Mouse (Mus musculus) heart, embryonic 15.5 days (tissue): Measurements from ENCODE around the gene Rnf6. TPM values are rescaled to one million over a fixed set of nuclear protein-coding genes. Genes with fewer than 3 reads are reported as not detected.
A peak's percentile ranks its signal among the peaks of the same experiment; 100 is the strongest.

ENCODE experiments used
- ATAC-seq: fragments of 200-750 bp; cut with Nextera tagmentation; replicated peaks from 2 replicates; pipeline ENCODE4 v1.8.0; 2017; ENCODE audit warnings: low read depth, moderate TSS enrichment; ENCODE audit not compliant: insufficient number of reproducible peaks, insufficient read depth, low FRiP score
- H3K27ac ChIP-seq: fragments of 300-500 bp; sonication (generic); 2 replicates; pipeline ENCODE4 v1.5.1; 2015; ENCODE audit warnings: mild to moderate bottlenecking, inconsistent platforms
- H3K27me3 ChIP-seq: fragments of 300-500 bp; sonication (generic); 2 replicates; pipeline ENCODE4 v1.6.1; 2015; ENCODE audit warnings: inconsistent platforms
- H3K36me3 ChIP-seq: fragments of 300-500 bp; sonication (generic); 2 replicates; pipeline ENCODE4 v1.6.1; 2015; ENCODE audit warnings: mild to moderate bottlenecking, inconsistent platforms
- H3K4me1 ChIP-seq: fragments of 300-500 bp; sonication (generic); replicated peaks from 2 replicates; pipeline ENCODE4 v1.6.1; 2015; ENCODE audit warnings: inconsistent platforms
- H3K4me2 ChIP-seq: fragments of 300-500 bp; sonication (generic); 2 replicates; pipeline ENCODE4 v1.6.1; 2015; ENCODE audit warnings: inconsistent platforms, mild to moderate bottlenecking, moderate library complexity
- H3K4me3 ChIP-seq: fragments of 300-500 bp; sonication (generic); 2 replicates; pipeline ENCODE4 v1.5.1; 2015; ENCODE audit warnings: mild to moderate bottlenecking, inconsistent platforms
- H3K9ac ChIP-seq: fragments of 300-500 bp; sonication (generic); 2 replicates; pipeline ENCODE4 v1.6.1; 2015; ENCODE audit warnings: mild to moderate bottlenecking, inconsistent platforms
- H3K9me3 ChIP-seq: fragments of 300-500 bp; sonication (generic); replicated peaks from 2 replicates; pipeline ENCODE4 v1.6.1; 2016; ENCODE audit warnings: inconsistent platforms
- WGBS: fragments of 180-500 bp; shearing (Covaris S2); methylation state at CpG from one replicate; pipeline ENCODE4 v1.1.7; 2015; ENCODE audit warnings: mixed read lengths; 5-methylcytosine and 5-hydroxymethylcytosine counted together
- polyA plus RNA-seq: library from polyadenylated mRNA; unstranded; fragments of >200 nt; fragmentation: Nextera tagmentation; extraction: Ambion mirVana; gene quantifications from 2 replicates; pipeline ENCODE4 v1.2.1, GENCODE M21; 2015

Gene Rnf6
- polyA plus RNA-seq, 1 experiment from 2014 or later: 46.0 TPM

DNA sequence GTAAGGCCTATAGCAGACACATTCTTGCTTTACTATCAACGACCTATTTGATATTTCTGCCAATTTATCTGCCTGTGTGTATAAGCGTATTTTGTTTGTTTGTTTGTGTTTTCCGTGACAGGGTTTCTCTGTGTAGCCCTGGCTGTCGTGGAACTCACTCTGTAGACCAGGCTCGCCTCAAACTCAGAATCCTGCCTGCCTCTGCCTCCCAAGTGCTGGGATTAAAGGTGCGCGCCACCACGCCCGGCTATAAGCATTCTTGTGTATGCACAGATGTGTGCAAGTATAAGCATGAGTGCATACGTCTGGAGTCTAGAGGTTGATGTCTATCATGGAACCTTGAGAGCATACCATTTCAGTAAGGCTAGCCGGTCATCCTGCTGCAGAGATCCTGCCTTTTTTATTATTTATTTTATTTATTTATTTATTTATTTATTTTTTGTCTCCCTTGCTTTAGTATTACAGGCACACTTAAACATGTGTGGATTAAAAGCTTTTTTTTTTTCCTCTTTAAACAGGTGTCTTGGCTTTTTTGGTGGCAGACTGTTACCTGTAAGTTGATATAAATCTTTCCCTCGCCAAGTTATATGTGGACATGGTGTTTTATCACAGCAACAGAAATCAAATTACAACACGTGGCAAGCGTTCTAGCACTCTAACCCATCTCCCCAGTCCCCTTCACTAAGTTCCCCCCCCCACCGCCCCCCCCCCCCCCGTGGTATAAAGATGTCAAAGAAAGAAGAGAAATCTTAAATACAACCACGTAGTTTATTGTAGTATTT lies 8.7 kb upstream of the Rnf6 start:
- H3K4me1 ChIP-seq: peaks cover 14% of the 10 kb centered on the region
- peak overlapping the region; percentile 74 for H3K4me2 ChIP-seq
- ATAC-seq: no peak
- no peaks in the 10 kb centered on the region for H3K9me3 ChIP-seq
- H3K27ac ChIP-seq: peak overlapping the region; percentile 96
- no peaks in the 10 kb centered on the region for H3K36me3 ChIP-seq
- peak overlapping the region; percentile 86 for H3K4me3 ChIP-seq
- no peaks in the 10 kb centered on the region for H3K27me3 ChIP-seq
- H3K9ac ChIP-seq: peak overlapping the region; percentile 91
- 54% methylated on average over 17 of the region's 17 CpGs for WGBS

- Histone ChIP-seq H3K4me2 (no peak overlapping the region), H3K27ac (no peak overlapping the region), H3K36me3 (no peaks in the 10 kb centered on the region), H3K4me1 (peaks cover 7% of the 10 kb centered on the region), H3K9me3 (no peaks in the 10 kb centered on the region), H3K9ac (no peak overlapping the region), H3K4me3 (no peak overlapping the region), H3K27me3 (no peaks in the 10 kb centered on the region)
- 81% methylated on average over 8 of the region's 8 CpGs for WGBS
- ATAC-seq: no peak
Measured at GRCm38 (mm10) chr5:146227496-146227895, 6.1 kb upstream of the Rnf6 start.

DNA sequence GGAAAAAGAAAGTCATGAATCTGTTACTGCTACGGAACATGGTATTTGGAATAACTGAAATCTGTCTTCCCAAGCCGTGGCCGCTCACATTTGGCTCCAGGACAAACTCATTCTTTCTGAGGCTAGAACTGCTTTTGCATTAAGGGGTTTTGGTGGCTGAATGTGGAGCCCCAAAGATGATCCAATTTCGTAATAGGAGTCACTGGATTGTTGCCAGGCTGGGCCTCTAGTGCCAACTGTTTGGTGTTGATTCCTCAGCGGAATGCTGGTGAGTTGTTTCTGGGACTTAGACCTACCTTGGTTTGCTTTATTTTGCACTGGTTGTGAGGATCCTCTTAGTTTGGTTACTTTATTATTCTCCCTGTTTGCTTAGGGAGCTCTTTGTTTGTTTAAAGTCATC lies 2.4 kb upstream of the Rnf6 start:
- no peaks in the 10 kb centered on the region for H3K9me3 ChIP-seq
- no peak overlapping the region for H3K9ac ChIP-seq
- H3K4me1 ChIP-seq: peaks cover 12% of the 10 kb centered on the region
- no peaks in the 10 kb centered on the region for H3K27me3 ChIP-seq
- 81% methylated on average over 5 of the region's 5 CpGs for WGBS
- ATAC-seq: no peak
- no peak overlapping the region for H3K27ac ChIP-seq
- no peak overlapping the region for H3K4me2 ChIP-seq
- H3K36me3 ChIP-seq: peaks cover 10% of the 10 kb centered on the region
- no peak overlapping the region for H3K4me3 ChIP-seq

DNA sequence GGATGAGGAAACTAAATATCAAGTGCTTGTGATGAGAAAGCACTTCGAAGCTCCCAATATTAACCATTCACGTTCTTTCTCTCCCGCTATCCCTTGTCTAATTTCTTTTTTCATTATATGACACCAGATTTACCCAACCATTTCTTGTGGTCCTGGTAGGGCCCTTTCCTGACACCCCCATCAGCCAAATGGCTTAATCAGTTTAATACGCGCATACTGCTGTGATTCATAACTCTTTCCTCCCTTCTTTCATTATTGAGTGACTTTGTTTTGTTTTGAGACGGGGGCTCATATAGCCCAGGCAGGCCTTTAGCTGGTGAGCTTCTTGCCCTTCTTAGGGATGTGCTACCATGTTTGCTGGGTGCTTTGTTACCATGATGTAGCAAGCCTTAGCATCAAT lies 367 bp upstream of the Rnf6 start:
- H3K4me1 ChIP-seq: peaks cover 12% of the 10 kb centered on the region
- H3K9me3 ChIP-seq: no peaks in the 10 kb centered on the region
- ATAC-seq: no peak
- peak overlapping the region; percentile 91 for H3K9ac ChIP-seq
- 35% methylated on average over 6 of the region's 6 CpGs for WGBS
- peak overlapping the region; percentile 74 for H3K4me2 ChIP-seq
- peaks cover 24% of the 10 kb centered on the region for H3K36me3 ChIP-seq
- H3K27me3 ChIP-seq: no peaks in the 10 kb centered on the region
- peak overlapping the region; percentile 100 for H3K27ac ChIP-seq
- peak overlapping the region; percentile 85 for H3K4me3 ChIP-seq

DNA sequence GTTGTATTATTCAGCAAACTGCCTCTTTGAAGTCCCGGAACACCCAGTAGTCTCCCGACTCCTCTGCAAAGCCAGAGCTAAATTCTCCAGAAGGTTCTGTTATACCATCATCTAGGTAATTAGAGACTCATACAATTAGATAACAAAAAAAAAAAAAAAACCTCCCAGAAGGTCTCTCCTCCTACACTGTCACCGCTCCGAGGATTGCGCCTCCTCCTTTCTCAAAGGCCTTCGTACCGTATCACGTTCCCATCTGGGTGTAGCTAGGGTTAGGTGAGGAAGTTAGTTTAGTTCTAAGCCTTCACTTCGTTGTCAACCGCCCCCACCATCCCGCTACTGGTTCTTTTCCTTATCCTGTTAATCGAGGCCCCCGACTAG lies 865 bp downstream of the Rnf6 start:
- Histone ChIP-seq H3K9ac (peak overlapping the region; percentile 91), H3K4me3 (peak overlapping the region; percentile 85), H3K4me2 (peak overlapping the region; percentile 74), H3K36me3 (peaks cover 32% of the 10 kb centered on the region), H3K9me3 (no peaks in the 10 kb centered on the region), H3K27ac (peak overlapping the region; percentile 100), H3K4me1 (peaks cover 12% of the 10 kb centered on the region), H3K27me3 (no peaks in the 10 kb centered on the region)
- peak; percentile 24; the same call in 1 of the 2 replicates for ATAC-seq
- WGBS: 5% methylated on average over 13 of the region's 13 CpGs

DNA sequence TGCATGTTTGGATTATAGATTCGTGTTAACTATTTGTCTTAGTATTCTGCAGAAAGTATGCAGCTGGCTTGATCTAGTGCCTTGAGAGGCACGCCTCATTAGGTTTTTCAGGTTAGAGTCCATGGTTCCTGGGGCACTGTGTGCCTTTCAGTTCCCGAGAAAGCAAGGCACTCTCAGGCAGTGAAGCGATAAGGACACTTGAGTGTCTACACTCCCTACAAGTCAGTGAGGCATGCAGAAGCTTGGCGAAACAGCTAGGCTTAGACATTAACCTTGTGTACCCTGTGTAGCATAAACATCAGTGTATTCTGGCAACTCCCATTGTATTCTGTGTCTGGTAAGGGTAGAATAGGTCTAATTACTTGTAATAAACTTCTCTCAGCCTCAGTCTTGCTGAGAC lies 15.8 kb downstream of the Rnf6 start:
- Histone ChIP-seq H3K27ac (no peak overlapping the region), H3K9ac (no peak overlapping the region), H3K27me3 (no peaks in the 10 kb centered on the region), H3K4me2 (no peak overlapping the region), H3K36me3 (peaks cover 84% of the 10 kb centered on the region), H3K9me3 (no peaks in the 10 kb centered on the region), H3K4me1 (no peaks in the 10 kb centered on the region), H3K4me3 (no peak overlapping the region)
- no peak for ATAC-seq
- WGBS: 81% methylated on average over 5 of the region's 5 CpGs

- no peak overlapping the region for H3K4me3 ChIP-seq
- no peak overlapping the region for H3K27ac ChIP-seq
- H3K27me3 ChIP-seq: no peaks in the 10 kb centered on the region
- no peak overlapping the region for H3K4me2 ChIP-seq
- H3K4me1 ChIP-seq: no peaks in the 10 kb centered on the region
- H3K9ac ChIP-seq: no peak overlapping the region
- H3K9me3 ChIP-seq: no peaks in the 10 kb centered on the region
- peaks cover 72% of the 10 kb centered on the region for H3K36me3 ChIP-seq
- WGBS: 81% methylated on average over 2 of the region's 2 CpGs
- no peak for ATAC-seq
Measured at GRCm38 (mm10) chr5:146203921-146204320, 17.4 kb downstream of the Rnf6 start.

DNA sequence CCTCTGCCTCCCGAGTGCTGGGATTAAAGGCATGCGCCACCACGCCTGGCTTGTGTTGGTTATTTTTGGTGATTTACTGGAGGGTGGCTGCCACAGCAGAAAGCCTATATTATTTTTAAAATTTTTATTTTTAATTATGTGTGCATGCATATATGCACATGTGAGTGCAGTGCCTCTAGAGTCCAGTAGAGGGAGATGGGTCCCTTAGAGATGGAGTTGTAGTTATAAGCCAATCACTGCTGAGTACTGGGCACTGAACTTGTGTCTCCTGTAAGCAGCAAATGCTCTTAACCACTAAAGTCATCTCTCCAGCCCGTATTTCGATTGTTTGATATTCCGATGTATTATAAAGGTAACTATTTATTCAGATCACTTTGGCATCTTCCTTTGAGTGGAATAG lies 20.8 kb downstream of the Rnf6 start:
- no peak for ATAC-seq
- Histone ChIP-seq H3K4me2 (no peak overlapping the region), H3K36me3 (peaks cover 38% of the 10 kb centered on the region), H3K4me1 (no peaks in the 10 kb centered on the region), H3K9ac (no peak overlapping the region), H3K27ac (no peak overlapping the region), H3K9me3 (no peaks in the 10 kb centered on the region), H3K4me3 (no peak overlapping the region), H3K27me3 (no peaks in the 10 kb centered on the region)
- WGBS: 94% methylated on average over 6 of the region's 6 CpGs

DNA sequence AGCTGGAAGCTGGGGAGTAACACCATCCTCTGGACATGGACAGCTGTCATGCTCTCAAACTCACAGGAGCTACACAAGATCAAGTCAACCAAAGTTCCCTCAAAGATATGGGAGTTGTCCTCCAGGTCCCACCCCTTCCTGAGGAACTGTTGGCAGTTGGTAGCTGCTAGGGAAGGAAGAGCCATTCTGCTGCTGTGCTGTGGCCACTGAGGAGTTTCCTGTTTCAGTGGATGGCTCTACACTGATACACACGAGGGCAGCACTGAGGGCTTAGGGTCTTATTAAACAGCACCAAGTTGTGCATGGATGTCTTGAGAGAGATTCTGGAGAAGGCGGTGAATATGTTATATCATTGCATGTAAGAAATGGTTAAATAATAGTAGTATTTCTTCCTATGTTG lies 21.8 kb downstream of the Rnf6 start:
- no peak overlapping the region for H3K27ac ChIP-seq
- no peaks in the 10 kb centered on the region for H3K9me3 ChIP-seq
- ATAC-seq: no peak
- no peaks in the 10 kb centered on the region for H3K4me1 ChIP-seq
- H3K9ac ChIP-seq: no peak overlapping the region
- 71% methylated on average over 2 of the region's 2 CpGs for WGBS
- no peak overlapping the region for H3K4me3 ChIP-seq
- H3K27me3 ChIP-seq: no peaks in the 10 kb centered on the region
- H3K4me2 ChIP-seq: no peak overlapping the region
- peaks cover 28% of the 10 kb centered on the region for H3K36me3 ChIP-seq

DNA sequence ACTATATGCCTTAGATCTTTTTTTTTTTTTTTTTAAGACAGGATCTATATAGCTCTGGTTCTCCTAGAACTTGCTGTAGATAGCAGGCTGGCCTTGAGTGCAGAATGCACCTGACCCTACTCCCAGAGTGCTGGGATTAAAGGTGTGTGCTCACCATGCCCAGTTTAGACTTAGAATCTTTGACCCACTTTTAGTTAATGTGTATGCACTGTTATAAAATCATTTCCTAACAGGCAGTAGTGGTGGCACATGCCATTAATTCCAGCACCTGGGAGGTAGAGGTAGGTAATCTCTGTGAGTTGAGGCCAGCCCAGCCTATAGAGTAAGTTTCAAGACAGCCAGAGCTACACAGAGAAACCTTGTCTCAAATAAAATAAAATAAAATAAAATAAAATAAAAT lies 22.3 kb downstream of the Rnf6 start:
- no peak for ATAC-seq
- H3K9ac ChIP-seq: no peak overlapping the region
- H3K27me3 ChIP-seq: no peaks in the 10 kb centered on the region

GRCm38 (mm10) chr5:146193360-146193759 lies 28.0 kb downstream of the Rnf6 start:
- no peak for ATAC-seq
- 73% methylated on average over 8 of the region's 8 CpGs for WGBS
- H3K4me2 ChIP-seq: no peak overlapping the region

More for the DNA sequence above, 22.3 kb downstream of the Rnf6 start:
- no peak overlapping the region for H3K4me3 ChIP-seq
- H3K4me1 ChIP-seq: no peaks in the 10 kb centered on the region
- H3K36me3 ChIP-seq: peaks cover 23% of the 10 kb centered on the region
- no peak overlapping the region for H3K4me2 ChIP-seq
- no peaks in the 10 kb centered on the region for H3K9me3 ChIP-seq
- no peak overlapping the region for H3K27ac ChIP-seq

More at GRCm38 (mm10) chr5:146193360-146193759, 28.0 kb downstream of the Rnf6 start:
- Histone ChIP-seq H3K9me3 (no peaks in the 10 kb centered on the region), H3K4me3 (no peak overlapping the region), H3K9ac (no peak overlapping the region), H3K27me3 (no peaks in the 10 kb centered on the region), H3K4me1 (no peaks in the 10 kb centered on the region), H3K27ac (no peak overlapping the region), H3K36me3 (no peaks in the 10 kb centered on the region)
